Mouse (Mus musculus): Measurements from ENCODE around the gene Slc38a8.

DNA sequence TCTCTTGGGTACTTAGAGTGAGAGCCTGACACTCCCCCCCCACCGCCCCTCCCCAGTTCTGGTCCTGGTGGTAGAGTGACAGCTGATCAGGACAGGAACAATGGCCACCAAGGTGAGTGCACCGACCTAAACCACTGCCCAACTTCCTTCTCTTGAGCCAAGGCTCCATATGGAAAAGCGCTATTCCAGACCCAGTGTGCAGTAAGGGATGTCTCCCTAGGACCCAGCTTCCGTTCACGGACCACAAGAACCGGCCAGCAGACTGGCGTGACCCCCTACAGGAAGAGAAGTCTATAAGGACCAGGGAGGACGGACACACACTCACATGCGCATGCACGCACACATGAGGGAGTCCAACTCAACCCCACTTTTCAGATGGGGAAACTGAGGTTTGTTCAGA, 65.2 kb downstream of the Slc38a8 start:
- TF ChIP-seq POLR2A (IDR thresholded peaks at IDR 0.05; ENCODE audit: insufficient read length, low read depth) (no peak), TCF12 (IDR thresholded peaks at IDR 0.05; ENCODE audit: insufficient read depth, poor library complexity, severe bottlenecking) (no peak), USF1 (IDR thresholded peaks at IDR 0.05; ENCODE audit: low read depth) (no peak), MAX (IDR thresholded peaks at IDR 0.05; ENCODE audit: low read depth) (no peak), E2F4 (IDR thresholded peaks at IDR 0.05; ENCODE audit: insufficient read depth) (no peak), POLR2AphosphoS2 (IDR thresholded peaks at IDR 0.05; ENCODE audit: insufficient read length, low read depth) (no peak), MYOG (IDR thresholded peaks at IDR 0.05; ENCODE audit: control insufficient read depth in 1 of 3, insufficient read depth in 1 of 3, insufficient read length in 2 of 3, low read depth in 2 of 3) (no peak), TCF3 (IDR thresholded peaks at IDR 0.05; ENCODE audit: insufficient read length, low read depth) (no peak)

Measured in myocyte (in vitro differentiated cells).